Mouse (Mus musculus): Measurements from ENCODE around the gene Atxn7. TPM values are rescaled to one million over a fixed set of nuclear protein-coding genes. Genes with fewer than 3 reads are reported as not detected.
"Not testable (repeated sequence)": the region's sequence is repeated elsewhere in the genome, so short reads cannot be mapped to it uniquely, and the experiment has no call there.

The Atxn7 gene
- polyA plus RNA-seq, 1 experiment from 2014 or later: 3.8 TPM

GRCm38 (mm10) chr14:14036352-14036751 is 75.1 kb downstream of the Atxn7 start:
- H3K9me3 ChIP-seq (replicated peaks; ENCODE audit: control insufficient read depth, low read length): no peaks in the 10 kb centered on the region
- no peak overlapping the region for H3K4me2 ChIP-seq (ENCODE audit: low read depth, low read length)
- H3K4me3 ChIP-seq (replicated peaks; ENCODE audit: low read length): no peak overlapping the region
- H3K9ac ChIP-seq (ENCODE audit: low read length): no peak overlapping the region
- WGBS: 60% methylated on average over 2 of the region's 2 CpGs
- ATAC-seq (ENCODE audit: insufficient read depth, low FRiP score): no peak
- no peaks in the 10 kb centered on the region for H3K36me3 ChIP-seq (ENCODE audit: control insufficient read depth, insufficient read depth, low read length)
- no peaks in the 10 kb centered on the region for H3K27me3 ChIP-seq (ENCODE audit: control insufficient read depth, insufficient read depth, low read length)
- no peaks in the 10 kb centered on the region for H3K4me1 ChIP-seq (ENCODE audit: control insufficient read depth, insufficient read depth, low read length)
- no peak overlapping the region for H3K27ac ChIP-seq (ENCODE audit: low read length)

- Histone ChIP-seq H3K27me3 (ENCODE audit: control insufficient read depth, insufficient read depth, low read length) (no peaks in the 10 kb centered on the region), H3K4me1 (ENCODE audit: control insufficient read depth, insufficient read depth, low read length) (no peaks in the 10 kb centered on the region), H3K4me3 (replicated peaks; ENCODE audit: low read length) (no peak overlapping the region), H3K27ac (ENCODE audit: low read length) (no peak overlapping the region), H3K9me3 (replicated peaks; ENCODE audit: control insufficient read depth, low read length) (no peaks in the 10 kb centered on the region), H3K36me3 (ENCODE audit: control insufficient read depth, insufficient read depth, low read length) (no peaks in the 10 kb centered on the region), H3K9ac (ENCODE audit: low read length) (no peak overlapping the region), H3K4me2 (ENCODE audit: low read depth, low read length) (no peak overlapping the region)
- 69% methylated on average over 2 of the region's 2 CpGs for WGBS
- ATAC-seq (ENCODE audit: insufficient read depth, low FRiP score): no peak
Observed at GRCm38 (mm10) chr14:14038233-14038632, 77.0 kb downstream of the Atxn7 start.

GRCm38 (mm10) chr14:14042336-14042735 is 81.1 kb downstream of the Atxn7 start:
- H3K36me3 ChIP-seq (ENCODE audit: control insufficient read depth, insufficient read depth, low read length): 0 out of 2 replicates have a peak, but pooled peaks cover 10% of the 10 kb centered on the region
- H3K4me3 ChIP-seq (replicated peaks; ENCODE audit: low read length): no peak overlapping the region
- no peak overlapping the region for H3K4me2 ChIP-seq (ENCODE audit: low read depth, low read length)
- 45% methylated on average over 4 of the region's 4 CpGs for WGBS
- H3K27me3 ChIP-seq (ENCODE audit: control insufficient read depth, insufficient read depth, low read length): no peaks in the 10 kb centered on the region
- no peak overlapping the region for H3K9ac ChIP-seq (ENCODE audit: low read length)
- no peak overlapping the region; the same call in 1 of the 2 replicates for H3K27ac ChIP-seq (ENCODE audit: low read length)
- H3K4me1 ChIP-seq (ENCODE audit: control insufficient read depth, insufficient read depth, low read length): no peaks in the 10 kb centered on the region
- no peak for ATAC-seq (ENCODE audit: insufficient read depth, low FRiP score)
- peaks cover 2% of the 10 kb centered on the region; the same call in 1 of the 2 replicates for H3K9me3 ChIP-seq (replicated peaks; ENCODE audit: control insufficient read depth, low read length)

GRCm38 (mm10) chr14:14054386-14054785 is 93.1 kb downstream of the Atxn7 start:
- Histone ChIP-seq H3K9me3 (replicated peaks; ENCODE audit: control insufficient read depth, low read length) (0 out of 2 replicates have a peak, but pooled peaks cover 2% of the 10 kb centered on the region), H3K9ac (ENCODE audit: low read length) (no peak overlapping the region), H3K4me3 (replicated peaks; ENCODE audit: low read length) (no peak overlapping the region), H3K27me3 (ENCODE audit: control insufficient read depth, insufficient read depth, low read length) (no peaks in the 10 kb centered on the region), H3K4me1 (ENCODE audit: control insufficient read depth, insufficient read depth, low read length) (no peaks in the 10 kb centered on the region), H3K4me2 (ENCODE audit: low read depth, low read length) (no peak overlapping the region), H3K27ac (ENCODE audit: low read length) (no peak overlapping the region), H3K36me3 (ENCODE audit: control insufficient read depth, insufficient read depth, low read length) (peaks cover 8% of the 10 kb centered on the region; the same call in 1 of the 2 replicates)
- ATAC-seq (ENCODE audit: insufficient read depth, low FRiP score): no peak
- 85% methylated on average over 2 of the region's 2 CpGs for WGBS

GRCm38 (mm10) chr14:14059606-14060005 is 98.4 kb downstream of the Atxn7 start:
- not testable (repeated sequence) for H3K9me3 ChIP-seq (replicated peaks; ENCODE audit: control insufficient read depth, low read length); H3K4me1 ChIP-seq (ENCODE audit: control insufficient read depth, insufficient read depth, low read length); ATAC-seq (ENCODE audit: insufficient read depth, low FRiP score); H3K9ac ChIP-seq (ENCODE audit: low read length); H3K4me3 ChIP-seq (replicated peaks; ENCODE audit: low read length); H3K27me3 ChIP-seq (ENCODE audit: control insufficient read depth, insufficient read depth, low read length); H3K36me3 ChIP-seq (ENCODE audit: control insufficient read depth, insufficient read depth, low read length); H3K4me2 ChIP-seq (ENCODE audit: low read depth, low read length); H3K27ac ChIP-seq (ENCODE audit: low read length)

- ATAC-seq (ENCODE audit: insufficient read depth, low FRiP score): no peak
- H3K9me3 ChIP-seq (replicated peaks; ENCODE audit: control insufficient read depth, low read length): 0 out of 2 replicates have a peak, but pooled peaks cover 2% of the 10 kb centered on the region
Observed at GRCm38 (mm10) chr14:14062531-14063245, 101.4 kb downstream of the Atxn7 start.

GRCm38 (mm10) chr14:14063382-14063781 is 102.1 kb downstream of the Atxn7 start:
- no peak overlapping the region for H3K4me3 ChIP-seq (replicated peaks; ENCODE audit: low read length)
- no peak for ATAC-seq (ENCODE audit: insufficient read depth, low FRiP score)
- WGBS: 57% methylated on average over 5 of the region's 5 CpGs
- H3K27me3 ChIP-seq (ENCODE audit: control insufficient read depth, insufficient read depth, low read length): no peaks in the 10 kb centered on the region
- no peak overlapping the region for H3K9ac ChIP-seq (ENCODE audit: low read length)
- no peak overlapping the region for H3K27ac ChIP-seq (ENCODE audit: low read length)
- H3K9me3 ChIP-seq (replicated peaks; ENCODE audit: control insufficient read depth, low read length): no peaks in the 10 kb centered on the region
- peaks cover 26% of the 10 kb centered on the region for H3K4me1 ChIP-seq (ENCODE audit: control insufficient read depth, insufficient read depth, low read length)
- no peak overlapping the region for H3K4me2 ChIP-seq (ENCODE audit: low read depth, low read length)
- H3K36me3 ChIP-seq (ENCODE audit: control insufficient read depth, insufficient read depth, low read length): no peaks in the 10 kb centered on the region

More at GRCm38 (mm10) chr14:14062531-14063245, 101.4 kb downstream of the Atxn7 start:
- no peaks in the 10 kb centered on the region for H3K36me3 ChIP-seq (ENCODE audit: control insufficient read depth, insufficient read depth, low read length)
- H3K27me3 ChIP-seq (ENCODE audit: control insufficient read depth, insufficient read depth, low read length): no peaks in the 10 kb centered on the region
- H3K9ac ChIP-seq (ENCODE audit: low read length): no peak overlapping the region
- H3K27ac ChIP-seq (ENCODE audit: low read length): no peak overlapping the region
- no peak overlapping the region for H3K4me2 ChIP-seq (ENCODE audit: low read depth, low read length)
- WGBS: 80% methylated on average over 11 of the region's 11 CpGs
- H3K4me1 ChIP-seq (ENCODE audit: control insufficient read depth, insufficient read depth, low read length): peaks cover 19% of the 10 kb centered on the region
- H3K4me3 ChIP-seq (replicated peaks; ENCODE audit: low read length): no peak overlapping the region

GRCm38 (mm10) chr14:14064486-14065141 is 103.4 kb downstream of the Atxn7 start:
- Histone ChIP-seq H3K9ac (ENCODE audit: low read length) (no peak overlapping the region), H3K27me3 (ENCODE audit: control insufficient read depth, insufficient read depth, low read length) (no peaks in the 10 kb centered on the region), H3K4me2 (ENCODE audit: low read depth, low read length) (no peak overlapping the region), H3K27ac (ENCODE audit: low read length) (peak overlapping the region; percentile 53), H3K4me3 (replicated peaks; ENCODE audit: low read length) (no peak overlapping the region), H3K9me3 (replicated peaks; ENCODE audit: control insufficient read depth, low read length) (no peaks in the 10 kb centered on the region), H3K4me1 (ENCODE audit: control insufficient read depth, insufficient read depth, low read length) (peaks cover 29% of the 10 kb centered on the region), H3K36me3 (ENCODE audit: control insufficient read depth, insufficient read depth, low read length) (no peaks in the 10 kb centered on the region)
- ATAC-seq (ENCODE audit: insufficient read depth, low FRiP score): no peak
- WGBS: 28% methylated on average over 5 of the region's 5 CpGs

GRCm38 (mm10) chr14:14065142-14065498 is 103.9 kb downstream of the Atxn7 start:
- 63% methylated on average over 4 of the region's 4 CpGs for WGBS
- Histone ChIP-seq H3K36me3 (ENCODE audit: control insufficient read depth, insufficient read depth, low read length) (no peaks in the 10 kb centered on the region), H3K9me3 (replicated peaks; ENCODE audit: control insufficient read depth, low read length) (no peaks in the 10 kb centered on the region), H3K27ac (ENCODE audit: low read length) (peak overlapping the region; percentile 53), H3K4me1 (ENCODE audit: control insufficient read depth, insufficient read depth, low read length) (peaks cover 29% of the 10 kb centered on the region), H3K9ac (ENCODE audit: low read length) (no peak overlapping the region), H3K4me2 (ENCODE audit: low read depth, low read length) (no peak overlapping the region), H3K27me3 (ENCODE audit: control insufficient read depth, insufficient read depth, low read length) (no peaks in the 10 kb centered on the region), H3K4me3 (replicated peaks; ENCODE audit: low read length) (no peak overlapping the region)
- ATAC-seq (ENCODE audit: insufficient read depth, low FRiP score): no peak

Data from stomach, embryonic 16.5 days (tissue).